Mouse (Mus musculus) small intestine, adult 2 months (tissue): ENCODE measurements at regions not wholly inside any gene's neighbourhood (a gene's known extent, or its start where the extent isn't known, plus 50 kb on each side); places are given as distances from the start of the nearest gene placed in this dataset.

Experiments used
- CTCF ChIP-seq: fragments of 200-500 bp; IDR thresholded peaks from 2 replicates; pipeline ENCODE4 v1.5.1; 2012; ENCODE audit warnings: low read depth, mild to moderate bottlenecking, control low read depth, inconsistent platforms, low read length, moderate library complexity, mixed read lengths; ENCODE audit not compliant: insufficient replicate concordance, insufficient read length; ENCODE audit errors: extremely low read depth
- POLR2A ChIP-seq: fragments of 200-500 bp; IDR thresholded peaks from 2 replicates; pipeline ENCODE4 v1.6.1; 2012; ENCODE audit warnings: low read depth, mild to moderate bottlenecking, control low read depth, inconsistent platforms, low read length, moderate library complexity

- TF ChIP-seq CTCF (no peak), POLR2A (no peak)
These were observed 112.9 kb upstream of the Kitl start for GRCm38 (mm10) chr10:99902280-99903231.
